Mouse (Mus musculus) embryonic facial prominence, embryonic 14.5 days (tissue): ENCODE data around the gene Thegl. TPM values are rescaled to one million over a fixed set of nuclear protein-coding genes. Genes with fewer than 3 reads are reported as not detected.
"Not testable (repeated sequence)": the region's sequence is repeated elsewhere in the genome, so short reads cannot be mapped to it uniquely, and the experiment has no call there.

Experiments used
- ATAC-seq: fragments of 200-750 bp; cut with Nextera tagmentation; 2 replicates; pipeline ENCODE4 v1.8.0; 2017; ENCODE audit warnings: low read depth, moderate number of reproducible peaks, moderate TSS enrichment
- DNase-seq: peaks from one replicate; pipeline ENCODE4 v3.0.0-alpha.2; 2015; ENCODE audit warnings: low spot score
- H3K27ac ChIP-seq: fragments of 300-500 bp; sonication (generic); replicated peaks from 2 replicates; pipeline ENCODE4 v1.5.1; 2014; ENCODE audit warnings: low read depth, mild to moderate bottlenecking, low read length, moderate library complexity
- H3K27me3 ChIP-seq: fragments of 300-500 bp; sonication (generic); replicated peaks from 2 replicates; pipeline ENCODE4 v1.6.1; 2014; ENCODE audit warnings: low read length; ENCODE audit not compliant: control insufficient read depth, insufficient read depth
- H3K36me3 ChIP-seq: fragments of 300-500 bp; sonication (generic); 2 replicates; pipeline ENCODE4 v1.6.1; 2014; ENCODE audit warnings: low read length, mixed read lengths; ENCODE audit not compliant: control insufficient read depth, insufficient read depth
- H3K4me1 ChIP-seq: fragments of 300-500 bp; sonication (generic); 2 replicates; pipeline ENCODE4 v1.6.1; 2014; ENCODE audit warnings: antibody characterized with exemption, low read length; ENCODE audit not compliant: control insufficient read depth, insufficient read depth
- H3K4me2 ChIP-seq: fragments of 300-500 bp; sonication (generic); 2 replicates; pipeline ENCODE4 v1.6.1; 2014; ENCODE audit warnings: low read depth, mild to moderate bottlenecking, low read length, moderate library complexity, mixed read lengths
- H3K4me3 ChIP-seq: fragments of 300-500 bp; sonication (generic); 2 replicates; pipeline ENCODE4 v1.5.1; 2014; ENCODE audit warnings: low read depth, mild to moderate bottlenecking, low read length
- H3K9ac ChIP-seq: fragments of 300-500 bp; sonication (generic); 2 replicates; pipeline ENCODE4 v1.6.1; 2014; ENCODE audit warnings: low read depth, mild to moderate bottlenecking, low read length, moderate library complexity, mixed read lengths
- H3K9me3 ChIP-seq: fragments of 300-500 bp; sonication (generic); 2 replicates; pipeline ENCODE4 v1.6.1; 2016; ENCODE audit warnings: low read length; ENCODE audit not compliant: control insufficient read depth
- WGBS: fragments of 180-500 bp; shearing (Covaris S2); extraction: QIAGEN DNeasy Blood & Tissue Kit; methylation state at CpG from one replicate; pipeline ENCODE4 v1.1.7; 2014; 5-methylcytosine and 5-hydroxymethylcytosine counted together
- polyA plus RNA-seq: library from polyadenylated mRNA; unstranded; fragments of >200 nt; fragmentation: Nextera tagmentation; extraction: Ambion mirVana; gene quantifications from 2 replicates; pipeline ENCODE4 v1.2.1, GENCODE M21; 2014

The Thegl gene
- polyA plus RNA-seq, 1 experiment from 2014 or later: 0.43 TPM

- no peak overlapping the region for H3K4me3 ChIP-seq
- WGBS: 65% methylated on average over 3 of the region's 3 CpGs
- ATAC-seq: no peak
Measured at GRCm38 (mm10) chr5:77028034-77028433, 12.2 kb downstream of the Thegl start.

GRCm38 (mm10) chr5:77029735-77030134 lies 13.9 kb downstream of the Thegl start:
- Histone ChIP-seq H3K4me3 (no peak overlapping the region), H3K27ac (no peak overlapping the region), H3K9ac (no peak overlapping the region), H3K4me2 (no peak overlapping the region), H3K4me1 (no peaks in the 10 kb centered on the region), H3K9me3 (no peaks in the 10 kb centered on the region), H3K36me3 (no peaks in the 10 kb centered on the region), H3K27me3 (no peaks in the 10 kb centered on the region)
- DNase-seq (peak; percentile 24), ATAC-seq (no peak)
- WGBS: 80% methylated on average over 5 of the region's 5 CpGs

More at GRCm38 (mm10) chr5:77028034-77028433, 12.2 kb downstream of the Thegl start:
- no peaks in the 10 kb centered on the region for H3K27me3 ChIP-seq
- H3K27ac ChIP-seq: no peak overlapping the region
- no peaks in the 10 kb centered on the region for H3K36me3 ChIP-seq
- no peak overlapping the region for H3K4me2 ChIP-seq
- H3K9ac ChIP-seq: no peak overlapping the region
- no peaks in the 10 kb centered on the region for H3K4me1 ChIP-seq
- DNase-seq: no peak
- no peaks in the 10 kb centered on the region for H3K9me3 ChIP-seq

GRCm38 (mm10) chr5:77035101-77035500 lies 19.3 kb downstream of the Thegl start:
- not testable (repeated sequence) for H3K27me3 ChIP-seq, H3K9me3 ChIP-seq, ATAC-seq, H3K27ac ChIP-seq, H3K36me3 ChIP-seq, DNase-seq, H3K4me1 ChIP-seq, H3K9ac ChIP-seq, H3K4me2 ChIP-seq, H3K4me3 ChIP-seq

- WGBS: 85% methylated on average over 10 of the region's 10 CpGs
- H3K4me2 ChIP-seq: no peak overlapping the region
- no peaks in the 10 kb centered on the region for H3K36me3 ChIP-seq
- peaks cover 3% of the 10 kb centered on the region; the same call in 1 of the 2 replicates for H3K9me3 ChIP-seq
- no peaks in the 10 kb centered on the region for H3K27me3 ChIP-seq
- no peak overlapping the region for H3K4me3 ChIP-seq
- H3K9ac ChIP-seq: no peak overlapping the region
- ATAC-seq: no peak
- DNase-seq: no peak
- no peaks in the 10 kb centered on the region for H3K4me1 ChIP-seq
- no peak overlapping the region for H3K27ac ChIP-seq
Measured at GRCm38 (mm10) chr5:77038451-77038850, 22.6 kb downstream of the Thegl start.

DNA sequence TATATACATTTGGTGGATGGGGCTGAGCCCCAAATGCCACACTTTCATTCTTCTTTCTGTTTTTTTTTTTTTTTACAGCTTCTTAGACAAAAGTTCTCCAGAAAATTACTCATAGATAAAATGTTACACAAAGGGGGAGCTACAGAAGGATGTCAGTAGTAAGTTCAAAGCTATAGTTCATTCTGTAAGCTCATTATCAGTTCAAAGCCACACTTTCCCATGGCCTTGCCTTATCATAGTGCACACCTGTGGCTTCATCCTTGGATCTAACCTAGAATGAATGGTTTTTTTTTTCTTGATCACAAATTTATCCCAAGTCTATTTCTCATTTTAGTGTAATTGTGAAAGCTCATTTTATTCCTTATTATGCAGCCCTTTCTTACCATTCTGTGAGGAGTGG lies 23.6 kb downstream of the Thegl start:
- no peak overlapping the region for H3K9ac ChIP-seq
- ATAC-seq (no peak), DNase-seq (no peak)
- no peak overlapping the region for H3K27ac ChIP-seq
- H3K4me2 ChIP-seq: no peak overlapping the region
- H3K27me3 ChIP-seq: no peaks in the 10 kb centered on the region
- H3K4me3 ChIP-seq: no peak overlapping the region
- H3K9me3 ChIP-seq: peaks cover 3% of the 10 kb centered on the region; the same call in 1 of the 2 replicates
- no peaks in the 10 kb centered on the region for H3K4me1 ChIP-seq
- no peaks in the 10 kb centered on the region for H3K36me3 ChIP-seq

DNA sequence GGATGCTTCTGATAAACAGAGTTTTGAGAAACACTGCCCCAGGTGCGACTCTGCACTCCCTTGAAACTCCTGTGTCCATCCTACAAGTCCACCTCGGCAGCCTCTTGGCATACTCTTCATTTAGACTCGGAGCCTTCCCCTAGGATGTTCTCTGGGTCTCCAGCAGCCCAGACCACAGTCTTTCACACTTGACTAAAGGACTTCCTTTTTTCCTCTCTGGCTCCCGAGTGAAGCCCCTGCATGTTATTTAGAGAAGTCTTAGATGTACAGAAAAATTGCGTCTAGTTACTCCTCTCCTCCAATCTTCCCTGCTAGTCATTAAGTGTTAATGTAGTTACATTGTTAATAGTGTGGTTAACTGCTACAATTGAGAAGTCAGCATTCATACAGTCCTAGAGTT lies 28.5 kb downstream of the Thegl start:
- no peak overlapping the region for H3K27ac ChIP-seq
- H3K9me3 ChIP-seq: no peaks in the 10 kb centered on the region
- H3K4me3 ChIP-seq: no peak overlapping the region
- 68% methylated on average over 5 of the region's 5 CpGs for WGBS
- no peaks in the 10 kb centered on the region for H3K36me3 ChIP-seq
- no peak overlapping the region for H3K4me2 ChIP-seq
- no peak overlapping the region for H3K9ac ChIP-seq
- ATAC-seq (no peak), DNase-seq (no peak)
- no peaks in the 10 kb centered on the region for H3K4me1 ChIP-seq
- H3K27me3 ChIP-seq: no peaks in the 10 kb centered on the region

DNA sequence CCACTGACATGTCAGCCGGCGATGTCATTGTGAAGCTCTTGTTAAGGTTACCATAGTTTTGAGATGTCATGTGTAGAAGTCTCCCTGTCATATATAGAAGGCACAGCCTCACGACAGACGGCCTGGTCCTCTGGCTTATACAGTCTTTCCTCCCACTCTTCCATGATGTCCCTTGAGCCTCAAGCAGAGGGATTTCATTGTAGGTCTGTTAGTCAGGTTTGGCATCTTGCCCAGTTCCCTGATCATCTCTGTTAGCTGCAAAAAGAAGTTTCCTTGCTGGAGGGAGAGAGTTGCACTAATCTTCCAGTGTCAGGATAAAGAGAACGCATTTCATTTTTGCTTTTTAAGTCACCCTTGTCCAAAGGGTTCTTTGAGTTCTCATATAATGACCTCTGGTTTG lies 36.8 kb downstream of the Thegl start:
- Histone ChIP-seq H3K36me3 (no peaks in the 10 kb centered on the region), H3K27me3 (no peaks in the 10 kb centered on the region), H3K9ac (no peak overlapping the region), H3K4me2 (no peak overlapping the region), H3K27ac (no peak overlapping the region), H3K4me3 (no peak overlapping the region), H3K9me3 (no peaks in the 10 kb centered on the region), H3K4me1 (no peaks in the 10 kb centered on the region)
- WGBS: 89% methylated on average over 5 of the region's 5 CpGs
- ATAC-seq (no peak), DNase-seq (no peak)

DNA sequence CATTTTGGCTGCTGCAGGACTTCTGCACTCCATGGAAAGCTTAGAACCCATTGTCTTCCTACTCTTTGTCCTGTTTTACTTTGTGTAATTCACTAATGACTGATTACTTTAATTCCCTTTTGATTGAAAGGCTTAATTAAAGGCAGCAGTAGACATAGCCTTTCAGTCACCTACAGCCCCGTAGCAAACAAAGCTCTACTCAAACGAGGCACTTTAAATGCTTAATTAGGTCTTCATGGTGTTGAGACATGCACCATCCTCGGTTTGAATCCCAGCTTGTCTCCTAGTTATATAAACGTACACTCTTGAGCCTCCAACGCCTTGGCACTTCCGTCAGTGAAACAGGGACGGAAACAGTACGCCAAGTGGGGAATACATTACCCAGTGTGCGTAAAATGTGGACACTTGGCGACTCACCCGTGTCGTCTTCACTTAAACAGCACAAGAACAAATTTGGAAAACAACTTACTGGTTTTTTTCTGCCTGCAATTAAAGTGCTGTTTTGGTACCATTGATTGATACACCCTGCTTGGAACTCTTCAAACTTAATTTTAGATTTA lies 41.1 kb downstream of the Thegl start:
- H3K4me2 ChIP-seq: no peak overlapping the region
- H3K36me3 ChIP-seq: no peaks in the 10 kb centered on the region
- DNase-seq (no peak), ATAC-seq (no peak)
- no peaks in the 10 kb centered on the region for H3K27me3 ChIP-seq
- no peak overlapping the region for H3K4me3 ChIP-seq
- WGBS: 62% methylated on average over 12 of the region's 12 CpGs
- H3K9me3 ChIP-seq: no peaks in the 10 kb centered on the region
- no peak overlapping the region for H3K9ac ChIP-seq
- H3K4me1 ChIP-seq: no peaks in the 10 kb centered on the region
- H3K27ac ChIP-seq: no peak overlapping the region

GRCm38 (mm10) chr5:77060363-77060762 lies 44.5 kb downstream of the Thegl start:
- H3K9ac ChIP-seq: no peak overlapping the region
- no peak for DNase-seq
- no peak for ATAC-seq
- no peak overlapping the region for H3K27ac ChIP-seq
- no peaks in the 10 kb centered on the region for H3K4me1 ChIP-seq
- H3K4me3 ChIP-seq: no peak overlapping the region
- H3K27me3 ChIP-seq: no peaks in the 10 kb centered on the region
- WGBS: 36% methylated on average over 10 of the region's 10 CpGs
- H3K9me3 ChIP-seq: no peaks in the 10 kb centered on the region
- no peak overlapping the region for H3K4me2 ChIP-seq
- no peaks in the 10 kb centered on the region for H3K36me3 ChIP-seq
